Mouse (Mus musculus) urinary bladder, adult 18-20 months (tissue): ENCODE results near the gene Sema4d.
"Not testable (repeated sequence)": the region's sequence is repeated elsewhere in the genome, so short reads cannot be mapped to it uniquely, and the experiment has no call there.

ENCODE experiments used
- DNase-seq, 2 experiments: peaks; one replicate each; pipeline ENCODE4 v3.0.0; 2022; ENCODE audit warnings: low spot score in 2 of 2, mixed read lengths in 2 of 2

Sema4d gene

DNA sequence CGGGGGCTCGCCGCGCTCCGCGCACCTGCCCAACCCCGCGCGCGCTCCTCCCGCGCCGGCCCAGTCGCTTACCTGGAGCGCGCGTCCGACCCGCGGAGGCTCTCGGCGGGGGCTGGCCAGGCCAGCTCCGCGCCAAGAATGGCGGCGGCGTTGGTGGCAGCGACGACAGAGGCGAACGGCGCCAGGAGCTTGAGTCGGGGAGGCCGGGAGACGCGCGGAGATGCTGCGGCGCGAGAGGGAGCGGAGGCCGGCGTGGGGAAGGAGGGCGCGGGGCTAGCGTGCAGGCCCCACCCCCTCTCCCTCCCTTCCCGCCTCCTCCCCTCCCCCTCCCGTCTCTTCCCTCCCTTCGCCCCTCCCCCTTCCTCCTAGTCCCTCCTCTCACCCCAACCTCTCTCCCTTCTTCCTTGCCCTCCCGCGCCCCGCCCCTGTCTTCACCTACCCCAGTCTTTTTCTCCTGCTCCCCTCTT is at the start of gene Sema4d:
TSS of gene Sema4d (minus strand) at position 323 of the 467 bp plus-strand sequence.
- peak; percentile 16 to 47 for DNase-seq

DNA sequence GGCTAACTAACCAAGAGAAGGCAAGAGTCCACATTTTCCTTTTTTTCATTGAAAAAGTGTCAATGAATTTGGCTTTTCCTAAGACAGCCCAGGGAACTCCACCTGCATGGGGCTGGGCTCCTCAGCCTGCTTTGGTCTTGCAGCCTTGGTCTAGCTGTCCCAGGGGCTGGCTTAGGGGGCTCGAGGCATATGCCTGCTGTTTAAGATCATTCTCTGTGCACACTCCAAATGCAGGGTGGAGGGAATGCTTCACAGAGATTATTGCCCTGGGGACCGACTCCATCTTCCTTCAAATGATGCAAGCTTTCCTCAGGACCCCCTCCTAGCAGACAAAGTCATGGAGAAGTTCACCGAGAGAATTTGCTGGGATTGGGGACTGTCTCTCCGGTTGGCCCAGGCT is 49.8 kb upstream of the Sema4d start:
- no peak for DNase-seq

DNA sequence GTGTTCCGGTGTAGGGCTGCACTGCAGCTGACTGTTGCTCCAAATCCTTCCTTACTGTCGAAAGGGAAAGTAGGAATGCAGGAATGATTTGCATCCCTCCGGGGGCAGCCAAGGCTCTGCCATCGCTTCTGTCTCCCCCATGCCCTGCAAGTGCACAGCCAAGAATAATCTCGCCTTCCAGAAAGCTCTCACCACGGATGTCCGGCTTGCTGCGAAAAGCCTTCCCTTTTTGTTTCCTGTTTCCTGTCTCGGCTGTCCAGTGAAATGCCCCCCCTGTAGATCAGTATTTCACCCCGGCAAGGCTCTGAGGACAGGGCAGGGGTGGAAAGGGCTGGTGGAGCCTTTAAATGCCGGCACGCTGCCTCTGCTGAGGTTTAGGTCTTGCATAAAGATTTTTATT is 49.2 kb upstream of the Sema4d start:
- DNase-seq = no peak

DNA sequence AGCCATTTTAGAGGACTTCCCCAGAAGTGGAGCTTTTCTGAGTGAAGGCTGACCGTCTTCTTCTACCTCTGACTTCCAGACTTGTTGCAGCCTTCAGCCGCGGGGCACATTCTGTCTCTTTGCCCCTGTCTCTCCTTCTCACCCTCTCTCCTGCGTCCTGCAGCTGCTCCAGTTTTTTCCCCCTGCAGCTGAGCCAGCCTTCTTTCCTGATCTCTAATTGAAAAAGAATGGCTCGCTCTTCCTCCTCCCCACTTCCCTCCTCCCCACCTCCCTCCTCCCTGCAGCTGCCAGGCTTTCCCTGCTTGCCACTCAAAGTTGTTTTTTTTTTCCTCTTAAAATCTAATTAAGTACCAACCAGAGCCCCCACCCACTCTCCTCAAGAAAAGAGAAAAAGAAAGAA is 48.6 kb upstream of the Sema4d start:
- DNase-seq = no peak

DNA sequence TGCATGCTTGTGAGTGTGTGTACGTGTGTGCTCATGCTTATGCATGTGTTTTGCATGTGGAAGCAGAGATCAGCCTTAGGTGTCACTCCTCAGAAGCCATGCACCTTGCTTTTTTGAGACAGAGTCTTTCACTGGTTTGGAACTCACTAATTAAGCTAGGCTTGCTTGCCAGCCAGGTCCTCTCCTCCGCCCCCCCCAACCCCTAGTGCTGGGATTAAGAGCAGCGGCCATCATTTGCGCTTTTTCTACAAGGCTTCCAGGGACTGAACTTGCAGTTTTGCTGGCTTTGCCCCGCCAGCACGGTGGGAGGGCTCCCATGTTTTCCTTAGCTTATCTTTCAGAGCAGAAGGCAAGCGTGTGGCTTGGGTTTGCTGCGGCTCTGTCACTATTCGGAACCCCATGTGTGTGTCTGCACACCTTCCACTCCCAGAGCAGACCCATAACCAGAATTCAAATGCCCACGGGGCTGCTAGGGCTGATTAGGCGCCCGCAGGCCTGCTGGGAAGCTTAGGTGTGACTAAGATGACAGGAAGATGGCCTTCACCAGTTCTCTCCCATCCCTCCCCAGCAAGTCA is 48.1 kb upstream of the Sema4d start:
- no peak for DNase-seq

DNA sequence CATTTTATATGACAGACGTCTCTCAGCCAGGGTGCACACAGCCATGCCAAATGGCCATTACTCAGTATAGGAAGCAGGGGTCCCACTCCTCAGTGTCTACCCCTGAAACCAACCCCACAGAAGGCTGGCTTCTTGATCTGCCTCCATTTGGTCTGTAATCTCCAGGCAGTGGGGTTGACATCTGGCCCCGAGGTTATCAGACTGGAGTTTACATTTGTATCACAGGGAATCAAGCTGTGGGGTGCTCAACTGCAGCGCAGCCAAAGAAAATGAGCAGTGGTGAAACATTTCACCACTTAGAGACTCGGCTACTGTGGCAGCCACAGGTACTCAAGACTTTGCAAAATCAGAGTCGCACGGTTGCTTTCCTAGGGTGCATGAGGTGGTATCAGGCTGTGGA is 47.2 kb upstream of the Sema4d start:
- DNase-seq = no peak

DNA sequence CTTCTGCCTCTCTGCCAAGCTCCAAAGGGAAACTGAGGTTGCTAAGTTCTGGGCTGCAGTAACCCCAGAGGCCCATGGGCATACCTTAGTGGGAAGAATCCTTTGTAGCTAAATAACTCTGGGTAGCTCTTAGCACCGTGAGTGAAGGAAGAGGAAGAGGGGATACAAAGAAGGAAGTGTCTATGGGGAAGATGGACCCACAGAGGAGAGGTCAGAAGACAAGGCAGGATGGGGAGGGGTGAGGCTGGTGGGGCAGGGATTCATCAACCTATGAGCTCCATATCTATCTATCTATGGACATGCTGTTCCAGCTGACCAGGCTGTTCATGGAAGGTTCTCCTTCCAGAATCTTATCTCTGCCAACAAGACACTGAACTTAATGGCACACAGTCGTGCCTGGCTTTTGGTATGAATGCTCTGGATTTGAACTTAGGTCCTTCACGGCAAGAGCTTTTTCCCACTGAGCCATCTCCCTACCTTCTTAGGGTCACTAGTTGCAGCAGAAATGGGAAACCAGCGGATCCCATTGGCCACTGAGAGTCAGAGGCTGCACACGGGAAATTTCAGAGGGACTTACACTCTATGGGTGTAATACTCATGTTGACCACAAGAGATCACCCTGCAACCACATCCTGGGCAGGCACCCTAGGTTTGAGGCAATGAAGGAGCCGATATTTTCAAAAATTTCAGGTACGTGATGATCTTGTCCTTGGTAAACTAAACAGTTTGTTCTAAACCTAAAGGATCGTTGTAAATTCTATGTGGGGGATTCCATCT is 45.9 kb upstream of the Sema4d start:
- DNase-seq = no peak

DNA sequence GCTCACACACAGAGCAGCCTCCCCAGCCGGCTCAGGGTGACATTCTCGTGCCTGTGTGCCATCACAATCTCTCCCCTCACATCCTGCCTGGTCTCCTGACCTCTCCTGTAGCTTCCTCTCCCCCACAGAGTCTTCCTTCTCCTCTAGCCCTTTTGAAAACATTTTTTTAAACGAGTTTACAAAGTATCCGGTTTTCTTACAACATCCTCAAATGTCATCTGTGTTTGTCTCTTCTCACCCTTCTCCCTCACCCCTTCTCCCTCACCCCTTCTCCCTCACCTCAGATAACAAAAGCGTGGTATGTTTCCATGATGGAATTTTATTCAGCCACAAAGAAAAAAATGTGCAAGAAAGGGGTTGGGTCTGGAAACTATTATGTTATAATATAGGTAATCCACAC is 43.9 kb upstream of the Sema4d start:
- no peak for DNase-seq

DNA sequence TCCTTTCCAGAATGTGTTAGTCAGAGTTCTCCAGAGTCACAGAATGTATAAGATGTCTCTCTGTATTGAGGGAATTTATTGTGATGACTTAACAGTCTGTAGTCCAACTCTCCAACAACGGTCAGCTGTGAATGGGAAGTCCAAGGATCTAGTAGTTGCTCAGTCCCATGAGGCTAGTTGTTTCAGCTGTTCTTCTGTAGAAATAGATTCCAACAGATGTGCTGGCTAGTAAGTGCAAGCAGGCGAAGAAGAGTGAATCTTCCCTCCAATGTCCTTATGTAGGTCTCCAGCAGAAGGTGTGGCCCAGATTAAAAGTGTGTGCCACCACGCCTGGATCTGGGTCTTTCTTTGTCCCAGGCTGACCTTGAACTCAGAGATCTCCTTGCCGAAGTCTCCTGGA is 41.7 kb upstream of the Sema4d start:
- not testable (repeated sequence) for DNase-seq

DNA sequence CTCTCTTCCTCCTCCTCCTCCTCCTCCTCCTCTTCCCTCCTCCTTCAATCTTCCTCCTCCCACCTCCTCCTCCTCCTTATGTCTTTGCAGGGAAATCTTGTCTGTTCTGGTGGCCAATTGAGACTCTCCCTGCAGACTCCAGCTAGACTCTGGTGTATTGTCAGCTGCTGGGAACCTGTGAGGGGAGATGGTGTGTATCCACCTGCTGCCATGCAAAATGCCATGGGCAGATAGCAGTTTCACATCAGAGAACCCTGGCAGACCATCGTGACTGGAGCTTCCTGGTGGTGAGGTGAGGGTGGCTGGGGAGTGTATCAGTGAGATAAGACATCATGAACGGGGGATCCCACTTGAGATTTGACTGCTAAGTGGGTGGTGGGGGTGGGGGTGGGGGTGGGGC is 41.0 kb upstream of the Sema4d start:
- DNase-seq = no peak

DNA sequence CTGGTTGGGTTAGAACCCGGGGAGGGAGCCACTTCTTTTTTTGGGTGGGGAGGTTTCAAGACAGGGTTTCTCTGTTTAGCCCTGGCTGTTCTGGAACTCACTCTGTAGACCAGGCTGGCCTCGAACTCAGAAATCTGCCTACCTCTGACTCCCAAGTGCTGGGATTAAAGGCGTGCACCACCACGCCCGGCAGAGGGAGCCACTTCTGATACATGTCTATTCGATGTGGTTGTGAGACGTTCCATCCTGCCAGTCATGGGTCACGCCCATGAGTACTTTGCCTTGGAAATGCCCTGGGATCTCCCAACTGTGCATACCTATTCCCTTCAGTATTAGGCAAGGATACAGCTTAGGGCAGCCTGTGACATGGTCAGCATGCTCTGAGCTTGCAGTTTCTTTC is 40.5 kb upstream of the Sema4d start:
- DNase-seq = not testable (repeated sequence)

DNA sequence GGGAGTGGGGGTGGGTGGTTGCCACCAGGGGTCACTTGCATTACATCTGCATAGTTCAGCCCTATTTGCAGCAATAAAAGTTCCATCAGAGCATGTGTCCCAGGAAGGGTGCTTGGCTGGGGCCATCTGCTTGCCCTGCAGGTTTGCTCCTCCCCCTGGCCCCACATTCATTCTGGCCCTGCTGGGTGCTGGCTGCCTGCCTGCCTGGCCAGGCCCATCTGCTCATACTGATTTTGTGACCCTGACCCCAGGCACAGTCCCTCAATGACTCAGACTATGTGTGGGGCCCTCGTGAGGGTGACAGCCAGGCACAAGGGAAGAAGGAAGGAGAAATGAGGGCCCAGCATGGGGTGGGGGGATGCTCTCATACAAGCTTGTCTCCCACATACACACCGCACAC is 40.1 kb upstream of the Sema4d start:
- no peak for DNase-seq

DNA sequence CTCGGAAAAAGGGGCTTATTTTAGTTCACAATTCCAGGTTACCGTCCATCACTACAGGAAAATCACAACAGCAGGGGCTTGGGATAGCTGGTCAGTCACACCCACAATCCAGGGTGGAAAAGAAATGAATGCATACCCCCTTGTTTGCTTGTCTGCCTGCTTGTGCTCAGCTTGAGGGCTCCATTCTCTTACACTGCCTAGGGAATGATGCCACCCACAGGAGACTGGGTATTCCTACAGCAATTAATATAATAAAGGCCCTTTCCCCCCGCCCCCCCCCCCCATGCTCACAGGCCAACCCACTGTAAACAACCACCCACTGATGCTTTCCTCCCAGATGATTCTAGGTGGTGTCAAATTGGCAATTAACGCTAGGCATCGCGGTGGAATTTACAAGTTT is 38.9 kb upstream of the Sema4d start:
- no peak for DNase-seq

DNA sequence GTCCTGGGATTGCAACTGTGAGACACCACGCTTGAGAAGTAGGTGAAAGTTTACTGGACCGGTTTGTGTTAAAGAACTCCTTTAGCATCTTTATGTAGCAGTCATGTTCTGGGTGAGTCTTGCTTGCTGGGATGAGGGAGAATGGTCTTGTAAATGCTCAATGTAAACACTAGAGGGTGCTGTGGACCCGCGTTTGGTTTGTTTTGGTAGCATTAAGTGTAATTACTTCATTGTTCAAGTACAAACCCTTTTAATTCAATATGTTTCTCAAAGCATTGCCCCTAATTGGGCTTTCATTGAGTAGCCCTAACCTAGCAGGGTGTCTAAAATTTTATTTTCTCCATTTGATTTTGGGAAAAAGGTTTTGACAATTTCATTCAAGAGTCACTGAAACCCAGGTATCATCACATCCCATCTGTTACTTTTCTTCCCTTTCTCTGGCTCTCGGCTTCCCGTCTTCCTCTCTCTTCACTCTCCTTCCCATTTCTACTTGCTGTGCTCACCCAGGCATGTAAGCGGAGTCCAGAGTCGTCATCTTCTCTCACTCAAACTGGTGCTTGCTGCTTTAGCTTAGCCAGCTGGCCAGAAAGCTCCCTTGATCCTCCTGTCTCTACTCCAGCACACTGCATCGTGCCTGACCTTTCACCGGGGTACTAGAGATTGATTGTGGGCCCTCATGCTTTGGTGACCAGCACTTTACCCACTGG is 37.4 kb upstream of the Sema4d start:
- no peak for DNase-seq

DNA sequence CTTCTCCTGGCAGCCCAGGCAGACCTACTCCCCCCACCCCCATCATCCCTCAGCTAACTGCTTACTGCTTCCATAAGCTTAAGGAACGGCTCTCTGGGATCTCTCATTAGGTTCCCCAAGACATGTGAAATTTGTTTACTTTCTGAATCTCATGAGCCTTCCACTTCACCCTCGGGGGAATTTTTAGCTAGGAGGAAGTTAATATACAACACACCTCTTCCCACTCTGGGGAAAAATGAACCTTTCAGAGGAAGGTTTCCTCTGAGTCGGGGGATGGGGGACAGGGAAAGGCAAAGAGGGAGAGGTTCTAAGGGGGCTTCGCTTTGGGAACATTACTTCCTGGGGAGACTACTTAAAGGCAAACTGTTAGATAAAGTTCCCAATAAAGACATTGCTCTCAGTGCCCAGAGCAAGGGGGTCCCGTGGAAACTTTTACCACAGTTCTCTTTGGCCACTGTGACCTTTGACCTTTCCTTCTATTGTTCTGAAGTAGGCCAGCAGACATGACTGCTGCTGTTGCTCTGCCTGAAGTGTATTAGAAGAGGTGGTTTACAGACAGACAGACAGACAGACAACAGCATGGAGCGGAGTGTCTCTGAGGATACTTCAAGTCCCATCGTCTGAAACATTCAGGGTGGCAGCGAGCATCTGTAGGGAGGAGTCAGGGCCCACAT is 30.4 kb upstream of the Sema4d start:
- no peak for DNase-seq

DNA sequence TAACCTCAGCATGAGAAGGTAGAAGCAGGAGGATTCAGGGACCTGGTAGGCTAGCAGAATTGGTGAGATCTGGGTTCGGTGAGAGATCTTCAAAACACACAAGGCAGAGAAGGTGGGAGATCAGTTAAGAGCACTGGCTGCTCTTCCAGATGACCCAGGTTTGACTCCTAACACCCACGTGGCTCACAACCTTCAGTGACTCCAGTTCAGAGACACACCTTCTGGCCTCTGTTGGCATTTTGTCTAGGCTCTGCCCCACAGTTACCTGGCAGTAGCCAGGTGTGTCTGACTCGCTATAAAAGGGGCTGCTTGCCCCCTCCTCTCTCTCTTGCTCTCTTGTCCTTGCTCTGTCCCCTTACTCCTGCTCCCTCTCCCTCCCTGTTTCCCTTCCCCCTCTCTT is 28.4 kb upstream of the Sema4d start:
- DNase-seq = no peak

DNA sequence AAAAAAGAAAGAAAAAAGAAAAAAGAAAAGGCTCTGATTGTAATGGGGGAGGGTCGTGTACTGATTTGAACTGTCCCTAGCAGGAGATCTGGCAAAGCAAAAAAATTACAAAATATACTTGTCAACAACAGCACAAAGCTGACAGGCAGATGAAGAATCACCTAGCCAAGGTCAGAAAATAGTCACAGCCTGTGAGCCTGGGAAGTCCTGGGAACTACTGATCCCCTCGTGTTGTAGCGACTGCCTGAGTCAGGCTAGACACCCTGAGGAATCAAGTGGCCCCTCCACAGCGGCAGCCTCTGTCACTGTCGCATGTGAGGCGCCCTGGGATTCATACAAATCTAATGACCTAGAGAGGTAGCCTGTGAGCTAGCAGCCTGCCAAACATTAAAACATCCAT is 25.8 kb upstream of the Sema4d start:
- DNase-seq = no peak

DNA sequence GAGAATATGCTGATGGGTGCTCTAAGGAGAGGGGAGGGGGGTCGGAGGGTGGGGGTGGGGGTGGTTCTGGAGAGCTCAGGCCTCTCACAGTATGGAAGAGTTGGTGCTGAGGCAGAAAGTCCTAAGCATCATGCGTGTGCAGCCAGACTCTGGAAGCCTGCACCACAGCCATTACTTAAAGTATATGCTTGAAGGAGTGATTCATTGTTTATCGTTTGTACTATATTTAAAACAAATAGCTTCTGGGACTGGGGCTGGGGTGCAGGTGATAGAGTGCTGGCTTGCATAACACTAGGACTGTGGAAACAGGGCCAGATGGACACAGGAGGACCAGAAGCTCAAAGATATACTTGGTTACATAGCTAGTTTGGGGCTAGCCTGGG is 25.4 kb upstream of the Sema4d start:
- DNase-seq = no peak

DNA sequence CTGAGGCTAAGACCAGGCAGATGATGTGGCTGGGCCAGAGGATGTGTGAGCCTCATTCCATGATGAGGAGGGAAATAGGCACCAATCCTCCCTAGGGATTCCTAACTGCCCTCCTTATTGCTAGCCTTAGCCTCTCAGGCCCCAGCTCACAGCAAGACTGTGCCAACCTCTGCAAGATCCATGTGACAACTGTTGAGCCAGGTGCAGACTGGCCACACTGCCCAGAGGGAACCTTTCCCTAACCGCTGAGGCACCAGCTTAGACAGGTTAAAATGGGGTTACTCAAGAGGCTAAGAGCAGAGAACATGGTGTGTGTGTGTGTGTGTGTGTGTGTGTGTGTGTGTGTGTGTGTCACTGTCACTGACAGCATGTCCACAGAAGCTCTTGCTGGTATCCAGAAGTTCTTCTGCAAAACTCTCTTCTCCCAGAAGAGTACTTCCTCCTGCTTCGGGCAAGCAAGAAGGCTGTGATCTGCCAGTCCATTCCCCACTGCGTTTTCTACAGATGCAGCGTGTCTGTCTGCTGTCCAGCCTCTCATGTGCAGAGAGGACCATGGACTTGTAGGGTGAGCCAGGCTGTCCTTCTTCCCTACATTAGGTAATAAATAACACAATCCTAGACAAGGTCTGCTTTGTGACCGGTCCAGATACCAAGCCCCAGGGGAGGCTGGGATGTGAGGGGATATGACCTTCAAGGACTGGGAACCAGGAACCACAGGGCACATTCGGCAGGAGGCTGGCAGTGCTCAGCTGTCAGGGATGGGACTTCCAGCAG is 24.8 kb upstream of the Sema4d start:
- DNase-seq = no peak

DNA sequence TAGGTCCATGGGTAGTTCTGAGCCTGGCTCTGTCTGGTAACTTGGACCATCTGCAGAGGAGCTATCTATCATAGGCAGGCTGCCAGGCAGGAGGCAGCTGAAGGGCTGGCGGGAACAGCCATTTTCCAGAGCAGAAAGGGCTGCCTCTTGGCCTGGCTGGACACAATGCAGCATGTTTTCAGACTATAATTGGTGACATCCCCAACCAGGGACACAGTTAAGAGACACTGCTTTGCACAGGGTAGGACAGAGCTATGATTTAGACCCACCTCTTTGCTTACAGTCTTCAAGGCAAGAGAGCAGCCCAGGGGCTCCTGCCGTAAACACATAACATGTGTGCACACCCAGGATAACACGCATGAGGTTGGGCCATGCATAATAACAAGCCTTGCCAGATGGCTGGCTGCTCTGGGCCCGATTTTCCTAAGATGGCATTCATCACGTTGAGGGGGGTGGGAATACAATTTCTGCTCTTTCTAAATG is 23.1 kb upstream of the Sema4d start:
- no peak for DNase-seq

DNA sequence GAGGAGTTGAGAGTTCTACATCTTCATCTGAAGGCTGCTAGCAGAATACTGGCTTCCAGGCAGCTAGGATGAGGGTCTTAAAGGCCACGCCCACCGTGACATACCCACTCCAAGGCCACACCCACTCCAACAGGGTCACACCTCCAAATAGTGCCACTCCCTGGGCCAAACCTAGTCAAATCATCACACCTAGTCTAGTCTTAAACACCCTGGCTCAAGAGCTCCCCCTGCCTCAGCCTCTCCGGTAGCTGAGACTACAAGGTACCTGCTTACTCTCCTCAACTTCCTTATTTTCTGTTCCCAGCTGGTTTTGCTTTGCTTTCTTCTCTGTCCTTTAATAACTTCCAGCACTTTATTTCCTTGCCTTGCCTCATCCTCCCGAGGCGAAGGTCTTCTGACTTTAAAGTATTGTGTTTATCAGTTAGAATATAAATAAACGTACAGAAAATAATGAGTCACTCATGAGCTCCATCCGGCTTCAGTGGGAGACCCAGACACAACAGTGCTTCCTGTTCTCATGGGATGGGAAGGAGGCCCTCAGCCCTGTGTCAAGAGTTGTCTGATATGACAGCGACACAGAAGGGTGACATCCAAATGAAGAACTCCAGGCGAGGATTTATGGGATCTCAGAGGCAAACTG is 22.4 kb upstream of the Sema4d start:
- no peak for DNase-seq
